Mouse (Mus musculus) yolk sac, embryonic 10.5 days (tissue): Measurements from ENCODE around the gene Ankdd1a.
A peak's percentile ranks its signal among the peaks of the same experiment; 100 is the strongest.

ENCODE experiments used
- DNase-seq: peaks from one replicate; pipeline ENCODE4 v3.0.0-alpha.2; 2017; ENCODE audit warnings: low spot score

Gene Ankdd1a

DNA sequence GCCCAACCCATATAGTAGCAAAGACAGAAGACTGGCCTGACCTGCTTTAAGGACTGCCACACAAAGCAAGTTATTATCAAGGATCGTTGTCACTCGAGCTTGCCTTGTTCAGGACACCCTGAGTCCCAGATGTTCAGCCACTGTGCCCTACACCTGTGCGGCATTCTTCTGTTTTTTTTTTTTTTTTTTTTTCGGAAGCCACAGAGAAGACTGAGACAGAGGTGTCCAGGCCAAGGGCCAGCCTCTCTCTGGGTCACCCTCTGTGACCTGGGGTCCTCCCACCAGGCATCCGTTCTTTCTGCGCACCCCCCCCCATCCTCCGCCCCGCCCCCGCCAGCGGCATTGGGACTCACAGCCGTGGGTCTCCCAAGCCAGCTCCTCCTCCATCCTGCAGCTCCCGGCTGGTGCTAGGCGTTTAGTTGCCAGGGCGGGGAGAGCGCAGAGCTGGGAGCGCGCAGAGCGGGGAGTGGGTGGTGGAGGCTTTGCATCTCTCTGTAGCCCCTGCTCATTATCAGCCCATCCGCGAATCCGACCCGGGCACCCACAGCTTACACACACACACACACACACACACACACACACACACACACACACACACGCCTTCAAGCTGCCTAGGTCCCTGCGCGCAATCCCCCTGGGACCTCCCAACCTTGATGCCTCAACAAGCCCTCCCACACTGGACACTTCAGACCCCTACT is at the start of gene Ankdd1a:
Gene Ankdd1a, minus strand, starts transcription at position 387 of the 698 bp plus-strand sequence.
- no peak for DNase-seq

GRCm38 (mm10) chr9:65569491-65569971 is 49.5 kb upstream of the Ankdd1a start:
- no peak for DNase-seq

DNA sequence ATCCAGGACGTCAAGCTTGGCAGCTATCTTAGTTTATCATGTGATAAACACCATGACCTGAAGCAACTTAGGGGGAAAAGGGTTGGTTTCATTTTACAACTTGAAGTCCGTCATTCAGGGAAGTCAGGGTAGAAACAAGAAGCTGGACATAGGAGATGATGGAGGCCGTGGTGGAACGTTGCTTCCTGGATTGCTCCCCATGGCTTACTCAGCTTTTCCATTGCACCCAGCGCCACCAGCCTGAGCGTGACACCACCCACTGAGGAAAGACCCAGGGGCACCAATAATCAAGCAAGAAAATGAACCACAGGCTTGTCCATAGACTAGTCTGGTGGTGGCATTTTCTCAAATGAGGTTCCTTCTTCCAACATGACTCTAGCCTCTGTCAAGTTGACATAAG is 48.8 kb upstream of the Ankdd1a start:
- DNase-seq = no peak

GRCm38 (mm10) chr9:65564698-65565097 is 44.7 kb upstream of the Ankdd1a start:
- DNase-seq = no peak

GRCm38 (mm10) chr9:65563073-65563472 is 43.1 kb upstream of the Ankdd1a start:
- no peak for DNase-seq

DNA sequence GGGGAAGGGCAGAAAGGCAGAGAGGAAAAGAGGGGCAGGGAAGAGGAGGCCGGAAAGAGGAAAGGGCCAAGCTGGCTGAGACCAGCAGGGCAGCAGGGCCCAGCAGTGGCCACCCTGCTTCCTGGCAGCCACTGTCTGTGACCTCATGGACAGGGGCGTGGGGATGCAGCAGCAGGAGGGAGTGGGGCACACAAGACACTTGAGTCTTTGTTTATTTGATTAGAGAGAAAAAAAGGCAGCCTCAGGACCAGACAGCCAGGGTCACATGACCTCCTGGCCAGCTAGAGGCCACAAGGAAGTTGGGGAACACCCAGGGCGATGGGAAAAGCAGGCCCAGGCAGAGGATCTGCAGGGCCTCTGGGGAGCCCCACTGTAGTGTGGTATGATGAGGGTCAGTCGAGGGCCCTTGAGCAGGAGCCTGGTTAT is 42.1 kb upstream of the Ankdd1a start:
- peak; percentile 54 for DNase-seq

DNA sequence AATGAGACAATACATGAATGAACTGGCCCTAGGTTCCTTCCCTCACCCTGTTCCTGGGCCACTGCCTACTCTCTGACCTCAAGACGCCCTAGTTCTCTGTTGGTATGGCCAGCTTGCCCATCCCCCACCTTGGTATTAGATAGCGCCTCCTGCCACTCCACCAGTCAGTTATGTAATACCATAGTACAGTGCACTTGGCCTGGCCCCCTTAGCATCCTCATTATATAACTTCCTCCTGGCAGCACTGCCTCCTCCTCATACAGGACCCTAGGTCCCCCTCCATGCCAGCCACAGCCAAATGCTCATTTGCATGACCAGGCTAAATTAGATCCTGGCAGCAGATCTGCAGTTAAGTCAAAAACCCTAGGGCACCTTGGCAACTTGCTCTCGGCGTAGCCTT is 41.0 kb upstream of the Ankdd1a start:
- DNase-seq = no peak

DNA sequence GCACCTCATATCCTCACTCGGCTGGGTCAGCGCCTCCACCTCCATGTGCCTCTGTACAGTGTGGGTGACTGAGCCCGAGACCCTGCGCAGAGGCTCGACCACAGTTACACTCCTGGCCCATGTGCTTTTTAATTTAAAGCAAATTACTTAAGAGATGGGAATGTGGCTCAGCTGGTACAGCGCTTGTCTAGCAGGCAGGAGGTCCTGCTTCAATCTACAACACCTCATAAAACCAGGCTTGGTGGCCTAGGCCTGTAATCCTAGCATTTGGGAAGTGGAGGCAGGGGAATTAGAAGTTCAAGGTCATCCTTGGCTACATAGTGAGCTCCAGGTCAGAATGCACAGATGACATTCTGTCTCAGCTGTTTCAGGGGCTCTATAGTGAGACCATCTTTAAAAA is 38.8 kb upstream of the Ankdd1a start:
- no peak for DNase-seq

- DNase-seq = no peak
Measured at GRCm38 (mm10) chr9:65556979-65557378, 37.0 kb upstream of the Ankdd1a start.

- no peak for DNase-seq
Measured at GRCm38 (mm10) chr9:65556349-65556748, 36.4 kb upstream of the Ankdd1a start.

DNA sequence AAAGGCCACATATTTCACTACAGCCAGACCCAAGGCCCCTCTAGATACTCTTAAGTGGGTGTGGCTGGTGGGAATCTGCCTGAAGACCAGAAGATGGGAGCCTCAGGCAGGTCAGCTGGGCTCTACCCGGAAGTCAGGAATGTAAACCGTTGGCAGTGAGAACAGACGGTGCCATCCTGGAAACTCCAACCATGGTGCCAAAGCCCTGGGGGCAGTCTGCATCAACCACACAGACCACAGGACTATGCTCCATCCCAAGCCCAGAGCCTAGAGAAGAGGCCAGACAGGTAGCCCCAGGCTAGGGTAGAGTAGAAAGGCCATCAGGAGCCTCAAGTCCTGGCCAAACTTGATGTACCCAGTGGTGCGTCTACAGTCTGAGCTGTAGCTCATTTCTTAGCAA is 35.6 kb upstream of the Ankdd1a start:
- no peak for DNase-seq

- peak; percentile 52 for DNase-seq
Measured at GRCm38 (mm10) chr9:65555001-65555405, 35.0 kb upstream of the Ankdd1a start.

DNA sequence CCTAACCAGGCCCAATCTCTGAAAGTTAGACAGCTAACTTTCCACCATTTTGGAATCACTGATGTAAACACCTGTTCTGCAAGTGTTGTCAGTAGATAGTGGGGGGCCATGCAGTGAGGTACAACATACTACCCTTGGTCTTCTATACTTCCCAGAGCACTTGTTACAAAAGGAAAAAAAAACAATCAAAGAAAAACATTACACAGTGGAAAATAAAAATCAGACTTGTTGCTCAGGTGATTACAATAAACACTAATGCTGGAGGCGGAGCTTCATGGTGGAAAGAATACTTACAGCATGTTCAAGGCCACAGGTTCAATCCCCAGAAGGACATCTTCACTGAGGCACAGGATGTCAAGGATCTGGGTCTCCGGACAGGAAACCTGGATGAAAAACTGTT is 32.7 kb upstream of the Ankdd1a start:
- DNase-seq = no peak

GRCm38 (mm10) chr9:65552141-65552540 is 32.1 kb upstream of the Ankdd1a start:
- no peak for DNase-seq

GRCm38 (mm10) chr9:65551035-65551434 is 31.0 kb upstream of the Ankdd1a start:
- peak; percentile 77 for DNase-seq

DNA sequence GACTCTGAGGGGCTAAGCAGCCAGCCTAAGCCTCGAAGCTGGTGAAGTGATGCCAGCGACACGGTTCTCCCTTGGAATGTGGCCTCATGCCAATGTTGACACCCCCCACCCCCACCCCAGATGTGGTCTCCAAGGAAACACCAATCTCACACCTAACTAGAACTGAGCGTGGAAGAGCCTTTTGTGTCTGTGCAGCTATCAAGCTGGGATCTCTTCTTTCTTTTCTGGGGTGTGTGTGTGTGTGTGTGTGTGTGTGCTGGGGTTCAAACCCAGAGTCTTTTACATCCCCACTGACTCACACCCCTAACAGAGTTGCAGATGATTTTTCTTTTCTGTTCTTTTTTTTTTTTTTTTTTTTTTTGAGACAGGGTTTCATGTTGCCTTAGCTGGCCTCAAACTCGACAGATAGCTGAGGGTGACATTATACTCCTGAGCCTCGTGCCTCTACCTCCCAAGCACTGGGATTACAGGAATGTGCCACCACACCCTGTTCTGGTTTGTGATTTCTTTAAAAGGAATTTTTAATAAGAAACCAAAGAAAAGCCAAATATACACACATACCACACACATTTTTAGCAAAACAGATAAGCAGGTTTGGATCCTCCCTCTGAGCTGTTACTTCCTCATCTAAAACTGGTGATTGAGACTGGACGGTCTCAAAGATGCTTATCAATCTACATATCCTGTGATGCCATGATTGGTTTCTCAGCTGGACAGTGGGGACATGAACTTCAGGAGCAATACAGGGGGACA is 30.3 kb upstream of the Ankdd1a start:
- no peak for DNase-seq

- no peak for DNase-seq
Measured at GRCm38 (mm10) chr9:65549643-65550042, 29.6 kb upstream of the Ankdd1a start.

DNA sequence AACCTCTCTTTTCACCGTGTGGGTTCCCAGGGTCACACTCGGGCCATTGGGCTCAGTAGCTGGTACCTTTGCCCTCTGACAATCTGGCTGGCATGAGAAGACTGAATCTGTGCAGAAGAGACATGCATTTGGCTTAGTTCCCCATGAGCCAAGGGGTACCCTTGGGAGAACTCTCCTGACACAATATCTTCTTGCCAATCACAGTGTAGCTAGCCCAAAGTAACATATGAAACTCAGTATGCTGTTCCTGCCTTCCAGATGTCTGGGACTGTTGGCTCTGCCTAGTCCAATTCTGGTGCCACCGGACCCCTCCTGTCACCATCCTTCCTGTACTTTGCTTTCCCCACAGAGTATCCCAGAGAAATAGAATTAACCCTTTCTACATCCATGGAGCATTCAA is 29.1 kb upstream of the Ankdd1a start:
- no peak for DNase-seq

DNA sequence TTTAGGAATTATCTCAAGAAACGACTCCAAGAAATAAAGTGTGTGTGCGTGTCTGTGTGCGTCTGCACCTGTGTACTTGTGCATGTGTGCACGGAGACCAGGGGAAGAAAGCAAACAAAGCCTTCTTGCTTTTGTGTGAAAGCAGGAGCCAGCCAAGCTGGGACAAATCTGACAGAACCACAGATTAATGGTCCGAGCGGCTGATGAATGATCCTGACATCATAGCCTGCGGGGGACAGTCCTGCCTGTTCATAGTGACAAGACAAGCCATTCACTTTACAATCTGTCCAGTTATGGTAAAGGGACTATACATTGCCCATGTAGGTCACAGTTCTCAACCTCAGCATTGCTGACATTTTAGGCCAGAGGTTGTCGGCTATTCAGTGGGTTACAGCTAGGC is 28.3 kb upstream of the Ankdd1a start:
- no peak for DNase-seq

DNA sequence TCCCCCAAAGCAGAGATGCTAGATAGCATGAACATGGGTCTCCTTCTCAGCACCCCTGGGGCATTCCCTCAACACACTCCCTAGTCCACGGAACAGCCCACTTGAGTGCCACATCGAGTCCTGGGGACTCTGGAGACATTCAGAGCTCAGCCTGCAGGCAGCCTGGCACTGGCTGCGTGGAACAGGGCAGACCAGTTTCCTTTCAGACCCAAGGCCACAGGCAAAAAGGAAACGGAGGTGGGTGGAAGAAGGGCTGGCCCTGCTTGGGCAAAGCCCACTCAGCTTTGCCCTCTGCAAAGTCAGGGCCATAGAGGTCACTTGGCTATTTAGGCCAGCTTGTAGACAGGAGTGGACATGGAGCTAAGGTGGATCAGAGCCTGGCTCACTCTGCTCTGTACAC is 27.9 kb upstream of the Ankdd1a start:
- DNase-seq = no peak

DNA sequence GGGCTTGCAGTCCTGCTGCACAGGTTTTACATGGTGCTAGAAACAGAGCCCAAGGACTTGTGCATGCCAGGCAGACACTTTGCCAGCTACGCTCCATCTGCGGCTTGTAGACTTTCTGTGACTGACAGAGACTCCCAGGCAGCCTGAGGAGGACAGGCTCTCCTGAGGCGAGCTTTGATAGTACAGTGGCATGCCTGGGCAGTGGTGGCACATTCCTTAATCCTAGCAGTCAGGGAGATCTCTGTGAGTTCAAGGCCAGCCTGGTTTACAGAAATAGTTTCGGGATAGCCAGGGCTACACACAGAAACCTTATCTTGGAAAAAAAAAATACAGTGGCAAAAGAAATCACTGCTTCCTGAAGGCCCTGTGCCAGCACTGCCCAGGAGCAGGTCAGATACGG is 27.1 kb upstream of the Ankdd1a start:
- no peak for DNase-seq

DNA sequence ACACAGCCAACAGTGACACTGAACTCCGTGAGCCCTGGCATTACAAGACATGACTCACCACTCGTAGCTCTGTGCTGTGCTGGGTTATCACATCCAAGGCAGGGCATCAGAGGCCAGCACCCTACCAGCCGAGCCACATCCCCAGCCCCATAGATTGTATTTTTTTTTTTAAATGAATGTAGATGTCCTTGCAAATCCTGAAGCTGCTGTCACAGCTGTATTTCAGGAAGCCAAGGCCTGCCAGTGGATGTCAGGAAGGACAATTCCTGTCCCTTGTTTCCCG is 26.4 kb upstream of the Ankdd1a start:
- DNase-seq = no peak

- no peak for DNase-seq
Measured at GRCm38 (mm10) chr9:65545635-65546412, 25.8 kb upstream of the Ankdd1a start.
